Mouse (Mus musculus) inflammation-experienced regulatory T-cells, adult 6 months (primary cell): ENCODE data around the gene Fam71a. TPM values are rescaled to one million over a fixed set of nuclear protein-coding genes. Genes with fewer than 3 reads are reported as not detected.

Source experiments
- ATAC-seq: one replicate; pipeline ENCODE4 v1.8.0; 2017
- polyA plus RNA-seq, 3 experiments: library from polyadenylated mRNA; unstranded; fragments of 100-300 nt; shearing (Covaris generic); gene quantifications; one replicate each; pipeline ENCODE4 v1.2.1; 2017

Gene Fam71a
- polyA plus RNA-seq, 3 experiments from 2014 or later, result not detected

- ATAC-seq, result no peak
Observed at GRCm38 (mm10) chr1:191122744-191123143, 41.9 kb downstream of the Fam71a start.

- no peak for ATAC-seq
Observed at GRCm38 (mm10) chr1:191115514-191116238, 48.9 kb downstream of the Fam71a start.

- no peak for ATAC-seq
Observed at GRCm38 (mm10) chr1:191114868-191115267, 49.7 kb downstream of the Fam71a start.

Other genes with a start within 250 kb of the Fam71a start
- 10 to 100 TPM; 49.9 to 55.6 (median 50.2) TPM for gene Angel2, start 239.7 kb downstream of the Fam71a start, polyA plus RNA-seq
- 1 to 10 TPM in 1 of 3 experiments, under 1 TPM in 2; 0.33 to 1.2 (median 0.59) TPM for gene Vash2, start 185.5 kb downstream of the Fam71a start, polyA plus RNA-seq
- gene Flvcr1, start 138.7 kb downstream of the Fam71a start, polyA plus RNA-seq, result 10 to 100 TPM in 1 of 3 experiments, 1 to 10 TPM in 2; 5.9 to 10.2 (median 8.2) TPM
- 1 to 10 TPM in 1 of 3 experiments, not detected in 2; 1.1 TPM for gene Spata45, start 128.2 kb downstream of the Fam71a start, polyA plus RNA-seq
- 10 to 100 TPM in 2 of 3 experiments, 1 to 10 TPM in 1; 5.3 to 14.7 (median 11.0) TPM for gene Tatdn3, start 101.9 kb downstream of the Fam71a start, polyA plus RNA-seq
- 1 to 10 TPM; 1.1 to 7.4 (median 4.2) TPM for gene Nsl1, start 101.8 kb downstream of the Fam71a start, polyA plus RNA-seq
- gene Batf3, start 67.0 kb downstream of the Fam71a start, polyA plus RNA-seq, result 1 to 10 TPM in 1 of 3 experiments, not detected in 2; 1.4 TPM
- gene Atf3, start 53.2 kb upstream of the Fam71a start, polyA plus RNA-seq, result not detected
- gene Nenf, start 153.4 kb upstream of the Fam71a start, polyA plus RNA-seq, result 1 to 10 TPM; 1.7 to 2.5 (median 1.8) TPM
- 10 to 100 TPM; 15.5 to 29.6 (median 23.7) TPM for gene Tmem206, start 161.1 kb upstream of the Fam71a start, polyA plus RNA-seq
- gene Ppp2r5a, start 238.5 kb upstream of the Fam71a start, polyA plus RNA-seq, result 10 to 100 TPM; 33.7 to 66.6 (median 43.3) TPM